Mouse (Mus musculus) heart, postnatal 0 days (tissue): ENCODE results near the gene Akt1. TPM values are rescaled to one million over a fixed set of nuclear protein-coding genes. Genes with fewer than 3 reads are reported as not detected.

Experiments used
- ATAC-seq: fragments of 200-750 bp; cut with Nextera tagmentation; 2 replicates; pipeline ENCODE4 v1.8.0; 2017; ENCODE audit warnings: low read depth, moderate number of reproducible peaks, moderate library complexity; ENCODE audit not compliant: insufficient read depth
- DNase-seq: peaks from one replicate; pipeline ENCODE4 v3.0.0-alpha.2; 2016; ENCODE audit warnings: low spot score
- H3K27ac ChIP-seq: fragments of 300-500 bp; sonication (generic); 2 replicates; pipeline ENCODE4 v1.5.1; 2014; ENCODE audit warnings: low read depth, mild to moderate bottlenecking
- H3K27me3 ChIP-seq: fragments of 300-500 bp; sonication (generic); 2 replicates; pipeline ENCODE4 v1.6.1; 2014; ENCODE audit warnings: low read length, mixed read lengths; ENCODE audit not compliant: control insufficient read depth, insufficient read depth
- H3K36me3 ChIP-seq: fragments of 300-500 bp; sonication (generic); replicated peaks from 2 replicates; pipeline ENCODE4 v1.6.1; 2014; ENCODE audit warnings: low read length, mixed read lengths; ENCODE audit not compliant: control insufficient read depth, insufficient read depth
- H3K4me1 ChIP-seq: fragments of 300-500 bp; sonication (generic); 2 replicates; pipeline ENCODE4 v1.6.1; 2014; ENCODE audit warnings: antibody characterized with exemption; ENCODE audit not compliant: control insufficient read depth, insufficient read depth
- H3K4me2 ChIP-seq: fragments of 300-500 bp; sonication (generic); 2 replicates; pipeline ENCODE4 v1.6.1; 2014; ENCODE audit warnings: low read depth, mild to moderate bottlenecking, low read length, moderate library complexity
- H3K4me3 ChIP-seq: fragments of 300-500 bp; sonication (generic); 2 replicates; pipeline ENCODE4 v1.5.1; 2014; ENCODE audit warnings: low read depth, low read length
- H3K9ac ChIP-seq: fragments of 300-500 bp; sonication (generic); replicated peaks from 2 replicates; pipeline ENCODE4 v1.6.1; 2014; ENCODE audit warnings: low read depth, low read length, mixed read lengths
- H3K9me3 ChIP-seq: fragments of 300-500 bp; sonication (generic); replicated peaks from 2 replicates; pipeline ENCODE4 v1.6.1; 2016; ENCODE audit warnings: low read length; ENCODE audit not compliant: control insufficient read depth
- CTCF ChIP-seq: IDR thresholded peaks from 2 replicates; pipeline ENCODE4 v1.5.1; 2016; ENCODE audit warnings: antibody characterized with exemption, control low read depth, low read depth
- EP300 ChIP-seq: IDR thresholded peaks from 2 replicates; pipeline ENCODE4 v1.6.1; 2016; ENCODE audit warnings: antibody characterized with exemption, low read depth
- WGBS: fragments of 180-500 bp; shearing (Covaris S2); extraction: QIAGEN DNeasy Blood & Tissue Kit; methylation state at CpG from one replicate; pipeline ENCODE4 v1.1.7; 2014; 5-methylcytosine and 5-hydroxymethylcytosine counted together
- polyA plus RNA-seq: library from polyadenylated mRNA; unstranded; fragments of >200 nt; fragmentation: Nextera tagmentation; extraction: Ambion mirVana; gene quantifications from 2 replicates; pipeline ENCODE4 v1.2.1, GENCODE M21; 2015
- total RNA-seq: library from RNA; depleted of rRNA; stranded (reverse); fragments of >200 nt; gene quantifications from 2 replicates; pipeline ENCODE4 v1.2.3, GENCODE M21; 2014; ENCODE audit warnings: low replicate concordance

Gene Akt1
- total and polyA plus RNA-seq, 2 experiments from 2014 or later: 70.9 to 206 TPM

- ATAC-seq (no peak), DNase-seq (no peak)
- H3K4me3 ChIP-seq: no peak overlapping the region
- no peak overlapping the region for H3K9ac ChIP-seq
- no peaks in the 10 kb centered on the region for H3K9me3 ChIP-seq
- no peaks in the 10 kb centered on the region for H3K27me3 ChIP-seq
- peaks cover 10% of the 10 kb centered on the region for H3K4me1 ChIP-seq
- TF ChIP-seq EP300: no peak
- TF ChIP-seq CTCF: no peak
- 66% methylated on average over 9 of the region's 9 CpGs for WGBS
- peaks cover 21% of the 10 kb centered on the region for H3K36me3 ChIP-seq
- H3K4me2 ChIP-seq: no peak overlapping the region
- no peak overlapping the region for H3K27ac ChIP-seq
These were observed 41.0 kb downstream of the Akt1 start for GRCm38 (mm10) chr12:112633686-112634085.

- Histone ChIP-seq H3K27ac (no peak overlapping the region), H3K36me3 (peaks cover 21% of the 10 kb centered on the region), H3K4me1 (peaks cover 15% of the 10 kb centered on the region), H3K9ac (no peak overlapping the region), H3K4me3 (no peak overlapping the region), H3K9me3 (no peaks in the 10 kb centered on the region), H3K27me3 (no peaks in the 10 kb centered on the region), H3K4me2 (no peak overlapping the region)
- TF ChIP-seq EP300 (no peak), CTCF (no peak)
- 75% methylated on average over 5 of the region's 5 CpGs for WGBS
- no peak for DNase-seq
- ATAC-seq: no peak
These were observed 41.8 kb downstream of the Akt1 start for GRCm38 (mm10) chr12:112632907-112633306.

GRCm38 (mm10) chr12:112632084-112632777 is 42.5 kb downstream of the Akt1 start:
- WGBS: 75% methylated on average over 11 of the region's 11 CpGs
- no peak overlapping the region for H3K4me3 ChIP-seq

GRCm38 (mm10) chr12:112631472-112631871 is 43.2 kb downstream of the Akt1 start:
- WGBS: 33% methylated on average over 1 of the region's 1 CpGs
- Histone ChIP-seq H3K9ac (no peak overlapping the region), H3K4me1 (peaks cover 20% of the 10 kb centered on the region), H3K36me3 (peaks cover 21% of the 10 kb centered on the region; the same call in 1 of the 2 replicates), H3K27me3 (no peaks in the 10 kb centered on the region), H3K4me3 (no peak overlapping the region), H3K27ac (no peak overlapping the region), H3K4me2 (no peak overlapping the region), H3K9me3 (no peaks in the 10 kb centered on the region)
- DNase-seq (no peak), ATAC-seq (no peak)
- TF ChIP-seq EP300 (no peak), CTCF (no peak)

More at GRCm38 (mm10) chr12:112632084-112632777, 42.5 kb downstream of the Akt1 start:
- no peaks in the 10 kb centered on the region for H3K27me3 ChIP-seq
- peaks cover 15% of the 10 kb centered on the region for H3K4me1 ChIP-seq
- no peak for ATAC-seq
- no peak overlapping the region for H3K4me2 ChIP-seq
- TF ChIP-seq CTCF: no peak
- no peak for TF ChIP-seq EP300
- peaks cover 21% of the 10 kb centered on the region; the same call in 1 of the 2 replicates for H3K36me3 ChIP-seq
- H3K9ac ChIP-seq: no peak overlapping the region
- no peak for DNase-seq
- no peaks in the 10 kb centered on the region for H3K9me3 ChIP-seq
- H3K27ac ChIP-seq: no peak overlapping the region

GRCm38 (mm10) chr12:112630796-112631195 is 43.9 kb downstream of the Akt1 start:
- no peak overlapping the region for H3K27ac ChIP-seq
- H3K9ac ChIP-seq: no peak overlapping the region
- H3K9me3 ChIP-seq: no peaks in the 10 kb centered on the region
- H3K4me2 ChIP-seq: no peak overlapping the region
- DNase-seq (no peak), ATAC-seq (no peak)
- TF ChIP-seq CTCF: no peak
- no peak for TF ChIP-seq EP300
- 0 out of 2 replicates have a peak, but pooled peaks cover 21% of the 10 kb centered on the region for H3K36me3 ChIP-seq
- H3K4me1 ChIP-seq: peaks cover 27% of the 10 kb centered on the region
- H3K4me3 ChIP-seq: no peak overlapping the region
- H3K27me3 ChIP-seq: no peaks in the 10 kb centered on the region
- 78% methylated on average over 5 of the region's 5 CpGs for WGBS

GRCm38 (mm10) chr12:112630029-112630428 is 44.7 kb downstream of the Akt1 start:
- WGBS: 95% methylated on average over 12 of the region's 12 CpGs
- no peak overlapping the region for H3K27ac ChIP-seq
- no peak overlapping the region for H3K9ac ChIP-seq
- H3K36me3 ChIP-seq: 0 out of 2 replicates have a peak, but pooled peaks cover 18% of the 10 kb centered on the region
- no peak overlapping the region for H3K4me3 ChIP-seq
- peaks cover 28% of the 10 kb centered on the region for H3K4me1 ChIP-seq
- H3K9me3 ChIP-seq: no peaks in the 10 kb centered on the region
- no peak for DNase-seq
- no peak for ATAC-seq
- TF ChIP-seq EP300 (no peak), CTCF (no peak)
- H3K27me3 ChIP-seq: no peaks in the 10 kb centered on the region
- no peak overlapping the region for H3K4me2 ChIP-seq
